Mouse (Mus musculus): ENCODE results near the gene Top2b.

The Top2b gene

GRCm38 (mm10) chr14:16364878-16365337 lies at the start of gene Top2b:
TSS of gene Top2b (plus strand) at chr14:16365179.
- DNase-seq (ENCODE audit: low spot score) = peak; percentile 98

GRCm38 (mm10) chr14:16316715-16317114 lies 48.3 kb upstream of the Top2b start:
- no peak for DNase-seq (ENCODE audit: low spot score)

- DNase-seq (ENCODE audit: low spot score) = no peak
Measured at GRCm38 (mm10) chr14:16319818-16320217, 45.2 kb upstream of the Top2b start.

- no peak for DNase-seq (ENCODE audit: low spot score)
Measured at GRCm38 (mm10) chr14:16324394-16324793, 40.6 kb upstream of the Top2b start.

- DNase-seq (ENCODE audit: low spot score) = no peak
Measured at GRCm38 (mm10) chr14:16325208-16325607, 39.8 kb upstream of the Top2b start.

- DNase-seq (ENCODE audit: low spot score) = no peak
Measured at GRCm38 (mm10) chr14:16328531-16328930, 36.4 kb upstream of the Top2b start.

- DNase-seq (ENCODE audit: low spot score) = no peak
Measured at GRCm38 (mm10) chr14:16328959-16329480, 36.0 kb upstream of the Top2b start.

- DNase-seq (ENCODE audit: low spot score) = no peak
Measured at GRCm38 (mm10) chr14:16329756-16330155, 35.2 kb upstream of the Top2b start.

- DNase-seq (ENCODE audit: low spot score) = no peak
Measured at GRCm38 (mm10) chr14:16334260-16334659, 30.7 kb upstream of the Top2b start.

- no peak for DNase-seq (ENCODE audit: low spot score)
Measured at GRCm38 (mm10) chr14:16335835-16336417, 29.1 kb upstream of the Top2b start.

GRCm38 (mm10) chr14:16347505-16347904 lies 17.5 kb upstream of the Top2b start:
- no peak for DNase-seq (ENCODE audit: low spot score)

GRCm38 (mm10) chr14:16359704-16360103 lies 5.3 kb upstream of the Top2b start:
- no peak for DNase-seq (ENCODE audit: low spot score)

GRCm38 (mm10) chr14:16364161-16364831 lies 683 bp upstream of the Top2b start:
- peak; percentile 49 for DNase-seq (ENCODE audit: low spot score)

GRCm38 (mm10) chr14:16365362-16366173 lies 589 bp downstream of the Top2b start:
- peak; percentile 67 for DNase-seq (ENCODE audit: low spot score)

GRCm38 (mm10) chr14:16366174-16366889 lies 1.4 kb downstream of the Top2b start:
- DNase-seq (ENCODE audit: low spot score) = no peak

- no peak for DNase-seq (ENCODE audit: low spot score)
Measured at GRCm38 (mm10) chr14:16366986-16367385, 2.0 kb downstream of the Top2b start.

- DNase-seq (ENCODE audit: low spot score) = peak; percentile 11
Measured at GRCm38 (mm10) chr14:16372761-16373160, 7.8 kb downstream of the Top2b start.

- DNase-seq (ENCODE audit: low spot score) = no peak
Measured at GRCm38 (mm10) chr14:16373190-16373589, 8.2 kb downstream of the Top2b start.

- peak; percentile 74 for DNase-seq (ENCODE audit: low spot score)
Measured at GRCm38 (mm10) chr14:16379917-16380570, 15.1 kb downstream of the Top2b start.

GRCm38 (mm10) chr14:16384783-16385182 lies 19.8 kb downstream of the Top2b start:
- DNase-seq (ENCODE audit: low spot score) = no peak

GRCm38 (mm10) chr14:16405187-16405586 lies 40.2 kb downstream of the Top2b start:
- no peak for DNase-seq (ENCODE audit: low spot score)

Data from T-cell, adult 2 months (primary cell).